Mouse (Mus musculus): ENCODE results near the gene Gp1bb. TPM values are rescaled to one million over a fixed set of nuclear protein-coding genes. Genes with fewer than 3 reads are reported as not detected.

Gp1bb gene
- total RNA-seq, 2 experiments from 2014 or later = not detected

- DNase-seq (ENCODE audit: low spot score in 2 of 2) = no peak
Observed at GRCm38 (mm10) chr16:18605705-18606104, 16.5 kb downstream of the Gp1bb start.

- DNase-seq (ENCODE audit: low spot score in 2 of 2) = no peak
Observed at GRCm38 (mm10) chr16:18604267-18604701, 17.9 kb downstream of the Gp1bb start.

- DNase-seq (ENCODE audit: low spot score in 2 of 2) = no peak
Observed at GRCm38 (mm10) chr16:18601447-18601846, 20.8 kb downstream of the Gp1bb start.

GRCm38 (mm10) chr16:18598006-18598405 lies 24.2 kb downstream of the Gp1bb start:
- no peak for DNase-seq (ENCODE audit: low spot score in 2 of 2)

- no peak for DNase-seq (ENCODE audit: low spot score in 2 of 2)
Observed at GRCm38 (mm10) chr16:18596255-18596654, 25.9 kb downstream of the Gp1bb start.

- DNase-seq (ENCODE audit: low spot score in 2 of 2) = no peak
Observed at GRCm38 (mm10) chr16:18593930-18594329, 28.3 kb downstream of the Gp1bb start.

- DNase-seq (ENCODE audit: low spot score in 2 of 2) = no peak
Observed at GRCm38 (mm10) chr16:18591047-18592018, 30.9 kb downstream of the Gp1bb start.

- no peak for DNase-seq (ENCODE audit: low spot score in 2 of 2)
Observed at GRCm38 (mm10) chr16:18589804-18590790, 32.1 kb downstream of the Gp1bb start, which contains the start of gene Tbx1. Gene Tbx1, minus strand, starts transcription at chr16:18590671.

- DNase-seq (ENCODE audit: low spot score in 2 of 2) = no peak
Observed at GRCm38 (mm10) chr16:18589080-18589621, 33.1 kb downstream of the Gp1bb start.

- DNase-seq (ENCODE audit: low spot score in 2 of 2) = no peak
Observed at GRCm38 (mm10) chr16:18588738-18589055, 33.5 kb downstream of the Gp1bb start.

- no peak for DNase-seq (ENCODE audit: low spot score in 2 of 2)
Observed at GRCm38 (mm10) chr16:18587847-18588737, 34.1 kb downstream of the Gp1bb start.

- DNase-seq (ENCODE audit: low spot score in 2 of 2) = no peak
Observed at GRCm38 (mm10) chr16:18586906-18587546, 35.2 kb downstream of the Gp1bb start.

GRCm38 (mm10) chr16:18586076-18586905 lies 35.9 kb downstream of the Gp1bb start:
- DNase-seq (ENCODE audit: low spot score in 2 of 2) = no peak

- DNase-seq (ENCODE audit: low spot score in 2 of 2) = no peak
Observed at GRCm38 (mm10) chr16:18585676-18586075, 36.5 kb downstream of the Gp1bb start.

GRCm38 (mm10) chr16:18584901-18585510 lies 37.2 kb downstream of the Gp1bb start:
- no peak for DNase-seq (ENCODE audit: low spot score in 2 of 2)

GRCm38 (mm10) chr16:18583673-18584357 lies 38.4 kb downstream of the Gp1bb start:
- no peak for DNase-seq (ENCODE audit: low spot score in 2 of 2)

GRCm38 (mm10) chr16:18583169-18583568 lies 39.0 kb downstream of the Gp1bb start:
- DNase-seq (ENCODE audit: low spot score in 2 of 2) = no peak
